Mouse (Mus musculus) kidney, postnatal 4 days (tissue): ENCODE data around the gene Mrpl37.
"Not testable (repeated sequence)": the region's sequence is repeated elsewhere in the genome, so short reads cannot be mapped to it uniquely, and the experiment has no call there.

Experiments
- DNase-seq, 2 experiments: peaks; one replicate each; pipeline ENCODE4 v3.0.0; 2021; ENCODE audit warnings: mixed read lengths in 2 of 2

Mrpl37 gene

GRCm38 (mm10) chr4:107066252-107067124 is at the start of gene Mrpl37, which contains the start of gene Cyb5rl:
Mrpl37 (minus strand) TSS chr4:107066868.
Cyb5rl (plus strand) TSS chr4:107066988.
- peak; percentile 94 to 96 for DNase-seq

GRCm38 (mm10) chr4:107114278-107114677 is 47.6 kb upstream of the Mrpl37 start:
- peak in 1 of 2 experiments; percentile 50 for DNase-seq

GRCm38 (mm10) chr4:107109181-107109580 is 42.5 kb upstream of the Mrpl37 start:
- not testable (repeated sequence) for DNase-seq

GRCm38 (mm10) chr4:107108291-107108731 is 41.6 kb upstream of the Mrpl37 start:
- peak; percentile 60 to 68 for DNase-seq

GRCm38 (mm10) chr4:107106777-107107176 is 40.1 kb upstream of the Mrpl37 start:
- DNase-seq, result no peak

- no peak for DNase-seq
Measured at GRCm38 (mm10) chr4:107102220-107102619, 35.6 kb upstream of the Mrpl37 start.

- DNase-seq, result no peak
Measured at GRCm38 (mm10) chr4:107098791-107099525, 32.3 kb upstream of the Mrpl37 start.

- no peak for DNase-seq
Measured at GRCm38 (mm10) chr4:107098375-107098774, 31.7 kb upstream of the Mrpl37 start.

- DNase-seq, result peak; percentile 28 to 47
Measured at GRCm38 (mm10) chr4:107097871-107098270, 31.2 kb upstream of the Mrpl37 start.

GRCm38 (mm10) chr4:107096841-107097373 is 30.2 kb upstream of the Mrpl37 start, which contains the start of gene Cdcp2:
Cdcp2 (plus strand) TSS chr4:107096891.
- no peak for DNase-seq

GRCm38 (mm10) chr4:107096043-107096442 is 29.4 kb upstream of the Mrpl37 start:
- no peak for DNase-seq

GRCm38 (mm10) chr4:107094484-107095187 is 28.0 kb upstream of the Mrpl37 start:
- no peak for DNase-seq

GRCm38 (mm10) chr4:107091696-107092095 is 25.0 kb upstream of the Mrpl37 start:
- DNase-seq, result no peak

GRCm38 (mm10) chr4:107084858-107085257 is 18.2 kb upstream of the Mrpl37 start:
- DNase-seq, result peak; percentile 68 to 80

GRCm38 (mm10) chr4:107084343-107084742 is 17.7 kb upstream of the Mrpl37 start:
- DNase-seq, result no peak

GRCm38 (mm10) chr4:107083126-107083525 is 16.5 kb upstream of the Mrpl37 start:
- DNase-seq, result no peak

- DNase-seq, result no peak
Measured at GRCm38 (mm10) chr4:107082185-107082584, 15.5 kb upstream of the Mrpl37 start.

- no peak for DNase-seq
Measured at GRCm38 (mm10) chr4:107079716-107080115, 13.0 kb upstream of the Mrpl37 start.

- no peak for DNase-seq
Measured at GRCm38 (mm10) chr4:107078894-107079293, 12.2 kb upstream of the Mrpl37 start.

GRCm38 (mm10) chr4:107075456-107075855 is 8.8 kb upstream of the Mrpl37 start:
- no peak for DNase-seq

- no peak for DNase-seq
Measured at GRCm38 (mm10) chr4:107072343-107072742, 5.7 kb upstream of the Mrpl37 start.

- peak; percentile 51 to 67 for DNase-seq
Measured at GRCm38 (mm10) chr4:107067151-107067840, 628 bp upstream of the Mrpl37 start.
